Mouse (Mus musculus) embryonic facial prominence, embryonic 13.5 days (tissue): ENCODE results near the gene Pdik1l. TPM values are rescaled to one million over a fixed set of nuclear protein-coding genes. Genes with fewer than 3 reads are reported as not detected.

Source experiments
- polyA plus RNA-seq: library from polyadenylated mRNA; unstranded; fragments of >200 nt; fragmentation: Nextera tagmentation; extraction: Ambion mirVana; gene quantifications from 2 replicates; pipeline ENCODE4 v1.2.1, GENCODE M21; 2015

Pdik1l gene
- polyA plus RNA-seq, 1 experiment from 2014 or later, result 23.4 TPM

Other genes with a start within 250 kb of the Pdik1l start
- not detected in 2 replicates for gene Zfp683, start 234.1 kb downstream of the Pdik1l start, polyA plus RNA-seq
- gene Crybg2, start 227.1 kb downstream of the Pdik1l start, polyA plus RNA-seq, result 4.7 and 7.8 TPM in 2 replicates
- 9.1 and 11.2 TPM in 2 replicates for gene Cd52, start 192.8 kb downstream of the Pdik1l start, polyA plus RNA-seq
- 11.6 and 11.9 TPM in 2 replicates for gene Ubxn11, start 185.3 kb downstream of the Pdik1l start, polyA plus RNA-seq
- gene Sh3bgrl3, start 159.1 kb downstream of the Pdik1l start, polyA plus RNA-seq, result 412 and 420 TPM in 2 replicates
- 36.2 and 37.4 TPM in 2 replicates for gene Cep85, start 100.8 kb downstream of the Pdik1l start, polyA plus RNA-seq
- not detected in 2 replicates for gene Gm7534, start 84.9 kb downstream of the Pdik1l start, polyA plus RNA-seq
- gene Catsper4, start 60.5 kb downstream of the Pdik1l start, polyA plus RNA-seq, result 0.18 TPM in 1 of 2 replicates, not detected in the other
- gene Cnksr1, start 49.5 kb downstream of the Pdik1l start, polyA plus RNA-seq, result 2.9 and 3.9 TPM in 2 replicates
- gene E130218I03Rik, start 44.2 kb downstream of the Pdik1l start, polyA plus RNA-seq, result 0.72 TPM in 1 of 2 replicates, not detected in the other
- 18.8 and 19.7 TPM in 2 replicates for gene Zfp593, start 42.3 kb downstream of the Pdik1l start, polyA plus RNA-seq
- gene Gm30191, start 41.0 kb downstream of the Pdik1l start, polyA plus RNA-seq, result not detected in 2 replicates
- gene Grrp1, start 33.8 kb downstream of the Pdik1l start, polyA plus RNA-seq, result 3.9 and 6.4 TPM in 2 replicates
- gene Trim63, start 27.2 kb upstream of the Pdik1l start, polyA plus RNA-seq, result 1.2 and 1.7 TPM in 2 replicates
- 0.34 and 0.38 TPM in 2 replicates for gene Slc30a2, start 55.3 kb upstream of the Pdik1l start, polyA plus RNA-seq
- gene Extl1, start 96.0 kb upstream of the Pdik1l start, polyA plus RNA-seq, result 4.5 and 5.4 TPM in 2 replicates
- 12.0 and 13.0 TPM in 2 replicates for gene Pafah2, start 108.4 kb upstream of the Pdik1l start, polyA plus RNA-seq
- 2,120 and 2,313 TPM in 2 replicates for gene Stmn1, start 180.4 kb upstream of the Pdik1l start, polyA plus RNA-seq
- gene Paqr7, start 208.8 kb upstream of the Pdik1l start, polyA plus RNA-seq, result 3.8 and 4.0 TPM in 2 replicates
- gene Aunip, start 223.1 kb upstream of the Pdik1l start, polyA plus RNA-seq, result 10.6 and 11.7 TPM in 2 replicates
- gene Mtfr1l, start 247.5 kb upstream of the Pdik1l start, polyA plus RNA-seq, result 129 and 130 TPM in 2 replicates